Mouse (Mus musculus): ENCODE results near the gene Krt18.
"Not testable (repeated sequence)": the region's sequence is repeated elsewhere in the genome, so short reads cannot be mapped to it uniquely, and the experiment has no call there.

Gene Krt18

DNA sequence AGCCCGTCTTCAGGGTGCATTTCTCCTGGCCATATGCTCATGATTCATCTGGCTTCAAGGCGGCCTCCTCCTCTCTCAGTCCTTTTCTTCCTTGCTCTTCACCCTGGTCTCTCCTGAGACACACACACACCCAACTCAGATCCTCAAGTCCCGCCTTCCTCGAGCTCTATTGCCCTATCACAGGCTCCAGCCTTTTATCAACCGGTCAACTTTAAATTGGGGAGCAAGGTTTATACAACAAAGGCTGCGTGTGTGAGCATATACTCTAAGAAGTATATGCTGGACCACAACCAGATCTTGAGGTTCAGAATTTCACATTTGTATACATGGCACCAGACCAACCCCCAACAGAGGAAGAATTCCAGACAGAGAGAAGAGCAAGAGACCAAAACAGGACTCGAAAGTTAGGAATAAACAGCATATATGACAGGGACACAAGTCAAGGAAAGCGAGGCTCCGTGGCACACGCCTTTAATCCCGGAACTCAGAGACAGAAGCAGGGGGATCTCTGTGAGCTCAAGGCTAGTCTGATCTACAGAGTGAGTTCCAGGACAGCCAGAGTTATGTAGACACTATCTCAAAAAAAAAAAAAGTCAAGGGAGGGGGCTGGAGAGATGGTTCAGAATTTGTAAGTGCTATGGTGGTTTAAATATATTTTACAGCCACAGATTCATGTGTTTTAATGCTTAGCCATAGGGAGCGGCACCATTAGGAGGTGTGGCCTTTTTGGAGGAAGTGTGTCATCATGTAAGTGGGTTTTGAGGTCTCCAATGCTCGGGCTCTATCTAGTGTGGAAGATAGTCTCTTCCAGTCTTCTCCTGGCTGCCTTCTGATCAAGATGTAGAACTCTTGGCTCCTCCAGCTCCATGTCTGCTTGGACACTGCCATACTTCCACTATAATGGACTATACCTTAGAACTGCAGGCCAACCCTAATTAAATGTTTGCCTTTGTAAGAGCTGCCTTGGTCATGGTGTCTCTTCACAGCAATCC is 42.8 kb downstream of the Krt18 start:
- DNase-seq (ENCODE audit: low spot score) = no peak

DNA sequence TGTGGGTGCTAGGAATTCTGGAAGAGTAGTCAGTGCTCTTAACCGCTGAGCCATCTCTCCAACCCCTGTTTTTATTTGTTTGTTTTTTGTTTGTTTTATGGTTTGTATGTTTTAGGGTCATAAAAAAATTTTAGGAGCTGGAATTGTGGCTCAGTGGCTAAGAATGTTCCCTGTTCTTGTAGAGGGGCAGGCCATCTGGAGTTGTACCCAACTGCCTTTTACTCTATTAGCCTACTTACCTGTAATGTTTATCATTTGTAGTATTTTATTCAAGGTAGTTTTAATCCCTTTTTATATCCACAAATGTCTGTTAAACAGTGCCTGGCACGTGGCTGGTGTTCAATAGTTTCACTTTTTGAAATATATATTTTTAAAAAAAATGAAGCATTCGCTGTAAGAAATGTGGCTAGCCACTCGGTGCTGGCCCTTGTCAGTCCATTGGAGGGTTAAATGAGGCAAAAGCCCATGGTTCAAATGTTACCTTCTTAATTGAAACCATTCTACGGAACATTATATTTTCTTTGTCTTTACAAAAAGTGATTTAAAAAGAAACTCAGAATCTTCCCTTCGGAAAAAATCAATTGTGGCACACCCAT is 45.1 kb downstream of the Krt18 start:
- no peak for DNase-seq (ENCODE audit: low spot score)

DNA sequence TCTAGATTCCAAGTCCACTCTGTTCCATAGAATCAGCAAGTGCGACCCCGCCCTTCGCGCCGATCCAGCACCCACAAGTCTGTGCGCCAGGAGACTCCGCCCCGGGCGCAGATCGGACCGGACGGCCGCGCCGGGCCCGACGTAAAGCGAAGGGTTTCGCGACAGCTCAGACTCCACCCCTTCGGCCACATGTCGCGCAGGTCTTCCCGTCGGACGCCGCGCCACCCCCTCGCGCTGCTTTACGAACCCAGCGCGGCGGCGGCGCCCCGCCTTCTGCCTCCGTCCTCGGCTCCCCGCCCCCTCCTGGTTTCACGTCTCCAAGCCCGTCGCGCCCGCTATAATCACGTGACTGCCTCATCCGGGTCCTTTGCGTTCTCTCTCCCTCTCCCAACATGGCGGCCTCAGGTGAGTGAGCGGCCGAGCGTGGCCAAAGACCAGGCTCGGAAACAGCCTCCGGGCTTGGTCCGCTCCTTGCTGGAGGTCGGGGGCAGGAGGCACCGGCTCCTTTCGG is 45.6 kb downstream of the Krt18 start, which contains the start of gene Eif4b:
Gene Eif4b (plus strand): TSS at position 215 of the 511 bp plus-strand sequence.
- DNase-seq (ENCODE audit: low spot score) = peak; percentile 99

DNA sequence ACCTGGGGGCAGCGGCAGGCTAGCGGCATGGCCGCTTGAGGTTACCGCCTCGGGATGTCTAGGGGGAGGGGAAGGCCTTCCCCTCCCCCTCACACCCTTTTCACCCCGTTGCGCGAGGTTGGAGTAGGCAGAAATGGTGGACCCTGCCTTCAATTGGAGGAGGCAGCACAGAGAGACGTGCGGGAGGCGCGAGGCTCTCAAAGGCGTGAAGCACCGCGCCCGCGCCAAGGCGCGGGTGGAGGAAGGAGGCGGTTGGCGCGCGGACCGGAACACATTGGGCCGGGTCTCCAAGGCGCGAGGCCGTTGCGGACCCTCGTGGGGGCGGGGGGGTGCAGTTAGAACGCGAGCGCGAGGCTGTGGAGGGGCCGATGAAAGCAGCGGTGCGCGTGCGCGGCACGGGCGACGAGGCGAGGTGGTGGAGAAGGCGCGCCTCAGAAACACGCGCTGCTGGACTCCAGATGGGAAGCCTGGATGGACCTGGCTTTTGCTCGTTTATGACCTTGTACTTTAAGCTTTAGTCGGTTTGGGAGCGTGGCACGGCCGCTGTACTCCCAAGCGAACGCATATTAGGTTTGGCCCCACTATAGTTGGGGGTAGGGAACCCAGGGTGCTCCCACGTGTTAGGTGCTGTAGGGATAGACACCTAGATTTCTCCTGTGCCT is 46.2 kb downstream of the Krt18 start:
- DNase-seq (ENCODE audit: low spot score) = peak; percentile 73

DNA sequence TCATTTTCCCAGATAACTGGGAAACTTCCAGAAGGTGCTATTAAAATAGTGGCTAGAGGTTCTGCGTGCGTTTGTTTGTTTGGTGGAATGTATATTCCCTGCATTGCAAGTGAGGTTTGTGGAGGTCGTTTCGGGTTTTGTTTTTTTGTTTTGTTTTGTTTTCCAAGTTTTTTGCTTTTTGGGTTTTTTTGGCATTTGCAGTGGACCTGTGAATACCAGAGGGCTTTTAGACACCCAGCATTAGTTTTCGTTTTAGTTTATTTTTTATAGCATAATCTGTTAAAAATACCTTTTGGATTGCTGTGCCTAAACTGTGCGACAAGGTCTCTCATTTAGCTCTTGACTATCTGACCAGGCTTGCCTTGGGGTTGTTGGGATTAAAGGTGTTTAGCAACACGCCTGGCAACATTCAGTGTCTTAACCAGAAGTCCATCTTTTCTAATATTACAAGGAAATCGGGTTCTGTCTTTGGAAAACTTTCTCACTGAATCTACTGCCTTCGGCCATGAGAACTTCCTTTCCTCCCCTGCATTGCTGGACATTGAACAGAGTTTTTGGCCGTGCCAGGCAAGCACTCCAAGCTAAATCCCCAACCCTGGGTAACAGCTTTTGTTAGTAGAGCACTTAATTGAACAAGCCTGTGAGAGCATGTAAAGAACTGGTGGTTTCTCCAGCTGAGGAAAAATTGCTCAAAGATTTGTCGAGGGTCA is 47.1 kb downstream of the Krt18 start:
- DNase-seq (ENCODE audit: low spot score) = no peak

DNA sequence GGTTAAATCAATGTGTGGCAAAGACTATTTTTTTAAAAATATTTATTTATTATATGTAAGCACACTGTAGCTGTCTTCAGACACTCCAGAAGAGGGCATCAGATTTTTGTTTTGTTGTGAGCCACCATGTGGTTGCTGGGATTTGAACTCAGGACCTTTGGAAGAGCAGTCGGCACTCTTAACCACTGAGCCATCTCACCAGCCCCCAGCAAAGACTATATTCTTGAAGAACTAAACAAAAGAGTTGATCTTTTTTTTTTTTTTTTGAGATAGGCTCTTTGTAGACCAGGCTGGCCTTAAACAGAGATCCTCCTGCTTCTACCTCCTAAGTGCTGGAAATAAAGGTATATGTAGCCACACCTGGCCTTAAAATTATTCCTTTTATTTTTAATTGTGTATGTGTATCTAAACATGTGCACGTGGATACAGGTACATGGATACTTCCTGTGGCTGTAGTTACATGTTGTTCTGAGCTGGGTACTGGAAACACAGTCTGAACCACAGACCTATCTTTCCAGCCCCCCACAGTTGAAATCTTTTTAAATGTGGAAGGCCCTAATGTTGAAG is 49.2 kb downstream of the Krt18 start:
- no peak for DNase-seq (ENCODE audit: low spot score)

DNA sequence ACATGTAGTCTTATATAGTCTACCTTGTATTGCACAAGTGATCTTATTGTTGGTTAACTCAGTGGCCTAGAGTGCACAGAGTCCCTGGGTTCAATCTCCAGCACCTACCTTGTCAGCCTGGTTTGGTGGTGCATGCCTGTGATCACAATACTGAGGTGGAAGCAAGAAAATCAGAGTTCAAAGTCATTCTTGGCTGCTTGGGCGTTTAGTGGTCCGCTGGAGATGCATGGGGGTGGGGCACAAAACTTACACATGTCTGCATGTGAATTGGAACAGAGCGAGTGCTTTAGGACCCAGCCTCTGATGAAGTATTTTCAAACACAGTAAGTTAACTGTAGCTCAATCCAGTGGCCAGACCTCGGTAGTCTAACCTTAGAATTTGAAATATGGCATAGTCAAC is 51.2 kb downstream of the Krt18 start:
- peak; percentile 40 for DNase-seq (ENCODE audit: low spot score)

DNA sequence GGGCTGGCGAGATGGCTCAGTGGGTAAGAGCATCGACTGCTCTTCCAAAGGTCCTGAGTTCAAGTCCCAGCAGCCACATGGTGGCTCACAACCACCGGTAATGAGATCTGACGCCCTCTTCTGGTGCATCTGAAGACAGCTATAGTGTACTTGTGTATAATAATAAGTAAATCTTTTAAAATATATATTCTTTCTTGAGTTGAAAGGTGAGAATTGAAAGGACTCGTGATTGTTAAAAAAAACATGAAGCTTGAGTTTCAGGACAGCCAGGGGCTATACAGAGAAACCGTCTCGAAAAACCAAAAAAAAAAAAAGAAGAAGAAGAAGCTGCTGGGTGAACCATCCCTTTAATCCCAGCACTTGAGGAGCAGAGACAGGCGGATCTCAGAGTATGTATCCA is 51.9 kb downstream of the Krt18 start:
- DNase-seq (ENCODE audit: low spot score) = not testable (repeated sequence)

DNA sequence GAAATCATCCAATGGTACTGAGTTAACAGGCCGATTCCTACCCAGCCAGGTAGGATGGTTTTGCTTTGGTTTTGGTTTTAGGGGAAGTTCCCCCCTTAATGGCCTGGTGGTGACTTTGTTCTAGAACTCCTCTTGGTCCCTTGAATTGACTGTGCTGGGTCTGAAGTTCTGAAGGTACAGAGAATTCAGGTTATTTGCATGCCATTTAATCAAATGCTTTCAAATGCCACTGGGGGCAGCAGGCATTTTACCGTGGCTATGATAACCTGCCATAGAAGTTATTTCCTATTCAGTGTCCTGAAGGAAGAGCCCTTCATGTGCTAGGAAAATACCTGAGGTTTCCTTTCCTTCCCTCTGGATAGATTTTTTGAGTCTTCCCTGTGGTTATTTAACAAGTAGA is 52.4 kb downstream of the Krt18 start:
- DNase-seq (ENCODE audit: low spot score) = no peak

All from yolk sac, embryonic 10.5 days (tissue).